Mouse (Mus musculus): Measurements from ENCODE around the gene Greb1. TPM values are rescaled to one million over a fixed set of nuclear protein-coding genes. Genes with fewer than 3 reads are reported as not detected.

Greb1 gene
- polyA plus RNA-seq, 1 experiment from 2014 or later: 0.59 TPM

DNA sequence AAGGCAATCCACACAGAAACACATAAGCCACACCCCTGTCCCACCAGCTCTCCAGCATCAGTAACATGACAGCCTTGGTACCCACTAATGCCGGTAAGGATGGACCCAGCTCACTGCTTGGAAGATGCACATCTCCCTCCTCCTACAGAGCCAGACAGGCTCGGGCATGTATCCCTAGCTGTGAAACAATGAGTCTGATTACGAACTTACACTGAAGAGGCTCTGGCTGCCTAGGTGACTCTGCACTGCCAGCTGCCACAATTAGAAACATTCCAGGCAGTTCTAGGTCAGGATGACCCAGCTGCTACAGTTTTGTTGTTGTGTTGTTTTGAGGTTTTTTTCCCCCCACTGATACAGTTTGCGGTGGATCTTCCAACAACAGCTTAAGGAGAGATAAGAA lies 40.4 kb downstream of the Greb1 start:
- no peaks in the 10 kb centered on the region for H3K9me3 ChIP-seq (ENCODE audit: control insufficient read depth, low read length)
- no peaks in the 10 kb centered on the region for H3K36me3 ChIP-seq (ENCODE audit: control insufficient read depth, insufficient read depth, low read length)
- H3K9ac ChIP-seq (ENCODE audit: low read length): no peak overlapping the region
- no peak overlapping the region for H3K27ac ChIP-seq (replicated peaks in 1 of 2; ENCODE audit: control insufficient read depth in 1 of 2, insufficient read depth in 1 of 2, low read depth in 2 of 2, low read length in 2 of 2)
- 27% methylated on average over 4 of the region's 4 CpGs for WGBS
- H3K27me3 ChIP-seq (ENCODE audit: control insufficient read depth, insufficient read depth, low read length): no peaks in the 10 kb centered on the region
- peaks cover 12 to 13% of the 10 kb centered on the region in 2 experiments for H3K4me1 ChIP-seq (ENCODE audit: control insufficient read depth in 2 of 2, insufficient read depth in 2 of 2, low read length in 2 of 2)
- H3K4me3 ChIP-seq (ENCODE audit: control insufficient read depth in 1 of 2, insufficient read depth in 1 of 2, low read depth in 1 of 2, low read length in 2 of 2): no peak overlapping the region
- no peak overlapping the region for H3K4me2 ChIP-seq (ENCODE audit: low read length)
- ATAC-seq (ENCODE audit: insufficient number of reproducible peaks, insufficient read depth, low FRiP score, low read depth): no peak

DNA sequence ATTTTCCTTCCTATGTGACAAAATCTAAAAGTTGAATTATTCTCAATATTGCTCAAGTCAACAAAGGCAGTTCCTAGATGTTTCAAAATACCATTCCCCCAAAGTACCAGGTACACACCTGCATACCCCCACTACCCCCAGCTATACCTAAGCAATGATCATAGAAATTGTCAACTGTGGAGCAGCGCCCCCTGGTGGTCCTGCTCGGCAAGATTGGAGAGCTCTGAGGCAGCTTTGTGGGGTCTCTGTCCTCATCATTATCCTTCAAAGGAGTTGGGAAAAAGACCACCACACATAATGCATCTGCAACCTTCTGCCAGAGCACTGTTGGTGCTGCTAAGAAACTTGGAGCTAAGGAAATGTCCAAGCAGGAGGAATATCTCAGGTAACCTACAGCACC lies 46.4 kb downstream of the Greb1 start:
- H3K4me1 ChIP-seq (ENCODE audit: control insufficient read depth in 2 of 2, insufficient read depth in 2 of 2, low read length in 2 of 2): no peaks in the 10 kb centered on the region
- no peak overlapping the region for H3K4me3 ChIP-seq (ENCODE audit: control insufficient read depth in 1 of 2, insufficient read depth in 1 of 2, low read depth in 1 of 2, low read length in 2 of 2)
- H3K4me2 ChIP-seq (ENCODE audit: low read length): no peak overlapping the region
- no peaks in the 10 kb centered on the region for H3K9me3 ChIP-seq (ENCODE audit: control insufficient read depth, low read length)
- no peaks in the 10 kb centered on the region for H3K36me3 ChIP-seq (ENCODE audit: control insufficient read depth, insufficient read depth, low read length)
- H3K9ac ChIP-seq (ENCODE audit: low read length): no peak overlapping the region
- WGBS: 4% methylated on average over 2 of the region's 2 CpGs
- ATAC-seq (ENCODE audit: insufficient number of reproducible peaks, insufficient read depth, low FRiP score, low read depth): no peak
- H3K27me3 ChIP-seq (ENCODE audit: control insufficient read depth, insufficient read depth, low read length): no peaks in the 10 kb centered on the region
- H3K27ac ChIP-seq (replicated peaks in 1 of 2; ENCODE audit: control insufficient read depth in 1 of 2, insufficient read depth in 1 of 2, low read depth in 2 of 2, low read length in 2 of 2): no peak overlapping the region

GRCm38 (mm10) chr12:16753555-16753954 lies 47.1 kb downstream of the Greb1 start:
- no peaks in the 10 kb centered on the region for H3K36me3 ChIP-seq (ENCODE audit: control insufficient read depth, insufficient read depth, low read length)
- H3K27ac ChIP-seq (replicated peaks in 1 of 2; ENCODE audit: control insufficient read depth in 1 of 2, insufficient read depth in 1 of 2, low read depth in 2 of 2, low read length in 2 of 2): no peak overlapping the region
- WGBS: 84% methylated on average over 9 of the region's 9 CpGs
- ATAC-seq (ENCODE audit: insufficient number of reproducible peaks, insufficient read depth, low FRiP score, low read depth): no peak
- H3K27me3 ChIP-seq (ENCODE audit: control insufficient read depth, insufficient read depth, low read length): no peaks in the 10 kb centered on the region
- no peaks in the 10 kb centered on the region for H3K9me3 ChIP-seq (ENCODE audit: control insufficient read depth, low read length)
- H3K4me2 ChIP-seq (ENCODE audit: low read length): no peak overlapping the region
- no peaks in the 10 kb centered on the region for H3K4me1 ChIP-seq (ENCODE audit: control insufficient read depth in 2 of 2, insufficient read depth in 2 of 2, low read length in 2 of 2)
- H3K4me3 ChIP-seq (ENCODE audit: control insufficient read depth in 1 of 2, insufficient read depth in 1 of 2, low read depth in 1 of 2, low read length in 2 of 2): no peak overlapping the region
- H3K9ac ChIP-seq (ENCODE audit: low read length): no peak overlapping the region

GRCm38 (mm10) chr12:16753110-16753509 lies 47.6 kb downstream of the Greb1 start:
- 0 out of 2 replicates have a peak overlapping the region, but pooled peaks have one; percentile 1 for H3K4me2 ChIP-seq (ENCODE audit: low read length)
- H3K9me3 ChIP-seq (ENCODE audit: control insufficient read depth, low read length): no peaks in the 10 kb centered on the region
- no peaks in the 10 kb centered on the region for H3K27me3 ChIP-seq (ENCODE audit: control insufficient read depth, insufficient read depth, low read length)
- H3K27ac ChIP-seq (replicated peaks in 1 of 2; ENCODE audit: control insufficient read depth in 1 of 2, insufficient read depth in 1 of 2, low read depth in 2 of 2, low read length in 2 of 2): no peak overlapping the region
- no peaks in the 10 kb centered on the region for H3K4me1 ChIP-seq (ENCODE audit: control insufficient read depth in 2 of 2, insufficient read depth in 2 of 2, low read length in 2 of 2)
- no peak for ATAC-seq (ENCODE audit: insufficient number of reproducible peaks, insufficient read depth, low FRiP score, low read depth)
- WGBS: 28% methylated on average over 8 of the region's 8 CpGs
- H3K9ac ChIP-seq (ENCODE audit: low read length): no peak overlapping the region
- no peaks in the 10 kb centered on the region for H3K36me3 ChIP-seq (ENCODE audit: control insufficient read depth, insufficient read depth, low read length)
- no peak overlapping the region for H3K4me3 ChIP-seq (ENCODE audit: control insufficient read depth in 1 of 2, insufficient read depth in 1 of 2, low read depth in 1 of 2, low read length in 2 of 2)

DNA sequence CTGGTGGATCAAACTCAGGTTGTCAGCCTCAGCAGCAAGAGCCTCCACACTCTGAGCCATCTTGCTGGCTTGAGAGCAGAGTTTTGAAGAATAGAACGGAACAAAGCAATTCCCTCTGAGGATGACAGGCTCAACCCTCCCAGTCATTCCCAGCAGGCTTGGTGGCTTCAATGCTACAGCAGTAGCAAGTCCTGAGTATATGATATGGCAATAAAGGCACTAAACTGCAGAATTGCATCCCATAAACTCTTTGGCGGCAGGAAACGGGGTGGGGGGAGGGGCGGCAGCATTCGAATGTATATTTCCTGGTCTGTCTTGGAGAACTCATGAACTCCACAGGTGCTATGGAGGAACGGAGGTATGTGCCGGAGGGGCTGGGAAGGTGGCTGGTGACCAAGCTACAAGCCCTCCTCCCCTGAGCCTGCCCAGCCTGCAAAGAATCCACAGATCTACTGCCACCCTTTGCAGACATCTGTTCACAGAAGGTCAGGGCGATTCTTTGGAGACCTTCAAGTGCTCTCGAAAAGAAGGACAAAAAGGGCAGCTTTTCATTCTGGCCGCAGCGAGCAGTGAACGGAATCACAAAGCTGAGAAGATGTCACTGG lies 48.3 kb downstream of the Greb1 start:
- Histone ChIP-seq H3K9me3 (ENCODE audit: control insufficient read depth, low read length) (no peaks in the 10 kb centered on the region), H3K9ac (ENCODE audit: low read length) (no peak overlapping the region), H3K27me3 (ENCODE audit: control insufficient read depth, insufficient read depth, low read length) (no peaks in the 10 kb centered on the region), H3K27ac (replicated peaks in 1 of 2; ENCODE audit: control insufficient read depth in 1 of 2, insufficient read depth in 1 of 2, low read depth in 2 of 2, low read length in 2 of 2) (no peak overlapping the region), H3K4me3 (ENCODE audit: control insufficient read depth in 1 of 2, insufficient read depth in 1 of 2, low read depth in 1 of 2, low read length in 2 of 2) (no peak overlapping the region), H3K36me3 (ENCODE audit: control insufficient read depth, insufficient read depth, low read length) (no peaks in the 10 kb centered on the region), H3K4me1 (ENCODE audit: control insufficient read depth in 2 of 2, insufficient read depth in 2 of 2, low read length in 2 of 2) (no peaks in the 10 kb centered on the region), H3K4me2 (ENCODE audit: low read length) (no peak overlapping the region)
- WGBS: 74% methylated on average over 12 of the region's 12 CpGs
- no peak for ATAC-seq (ENCODE audit: insufficient number of reproducible peaks, insufficient read depth, low FRiP score, low read depth)

GRCm38 (mm10) chr12:16751609-16752008 lies 49.1 kb downstream of the Greb1 start:
- no peak overlapping the region for H3K4me2 ChIP-seq (ENCODE audit: low read length)
- no peak for ATAC-seq (ENCODE audit: insufficient number of reproducible peaks, insufficient read depth, low FRiP score, low read depth)
- no peak overlapping the region for H3K4me3 ChIP-seq (ENCODE audit: control insufficient read depth in 1 of 2, insufficient read depth in 1 of 2, low read depth in 1 of 2, low read length in 2 of 2)
- no peaks in the 10 kb centered on the region for H3K36me3 ChIP-seq (ENCODE audit: control insufficient read depth, insufficient read depth, low read length)
- H3K27me3 ChIP-seq (ENCODE audit: control insufficient read depth, insufficient read depth, low read length): no peaks in the 10 kb centered on the region
- H3K9me3 ChIP-seq (ENCODE audit: control insufficient read depth, low read length): no peaks in the 10 kb centered on the region
- no peak overlapping the region for H3K9ac ChIP-seq (ENCODE audit: low read length)
- no peak overlapping the region for H3K27ac ChIP-seq (replicated peaks in 1 of 2; ENCODE audit: control insufficient read depth in 1 of 2, insufficient read depth in 1 of 2, low read depth in 2 of 2, low read length in 2 of 2)
- no peaks in the 10 kb centered on the region for H3K4me1 ChIP-seq (ENCODE audit: control insufficient read depth in 2 of 2, insufficient read depth in 2 of 2, low read length in 2 of 2)
- WGBS: 92% methylated on average over 6 of the region's 6 CpGs

- ATAC-seq (ENCODE audit: insufficient number of reproducible peaks, insufficient read depth, low FRiP score, low read depth): no peak
- H3K36me3 ChIP-seq (ENCODE audit: control insufficient read depth, insufficient read depth, low read length): no peaks in the 10 kb centered on the region
- no peak overlapping the region for H3K27ac ChIP-seq (replicated peaks in 1 of 2; ENCODE audit: control insufficient read depth in 1 of 2, insufficient read depth in 1 of 2, low read depth in 2 of 2, low read length in 2 of 2)
- H3K9ac ChIP-seq (ENCODE audit: low read length): no peak overlapping the region
- H3K9me3 ChIP-seq (ENCODE audit: control insufficient read depth, low read length): no peaks in the 10 kb centered on the region
- H3K4me2 ChIP-seq (ENCODE audit: low read length): no peak overlapping the region
- 17% methylated on average over 5 of the region's 5 CpGs for WGBS
- H3K27me3 ChIP-seq (ENCODE audit: control insufficient read depth, insufficient read depth, low read length): no peaks in the 10 kb centered on the region
- H3K4me1 ChIP-seq (ENCODE audit: control insufficient read depth in 2 of 2, insufficient read depth in 2 of 2, low read length in 2 of 2): peaks cover 3% of the 10 kb centered on the region in 2 experiments; a peak in 2 of 4 replicates
- H3K4me3 ChIP-seq (ENCODE audit: control insufficient read depth in 1 of 2, insufficient read depth in 1 of 2, low read depth in 1 of 2, low read length in 2 of 2): no peak overlapping the region
Observed at GRCm38 (mm10) chr12:16740059-16740458, 60.6 kb downstream of the Greb1 start.

- no peak overlapping the region for H3K4me3 ChIP-seq (ENCODE audit: control insufficient read depth in 1 of 2, insufficient read depth in 1 of 2, low read depth in 1 of 2, low read length in 2 of 2)
- no peak overlapping the region for H3K4me2 ChIP-seq (ENCODE audit: low read length)
- H3K27me3 ChIP-seq (ENCODE audit: control insufficient read depth, insufficient read depth, low read length): no peaks in the 10 kb centered on the region
- no peaks in the 10 kb centered on the region for H3K9me3 ChIP-seq (ENCODE audit: control insufficient read depth, low read length)
- H3K27ac ChIP-seq (replicated peaks in 1 of 2; ENCODE audit: control insufficient read depth in 1 of 2, insufficient read depth in 1 of 2, low read depth in 2 of 2, low read length in 2 of 2): no peak overlapping the region
- H3K36me3 ChIP-seq (ENCODE audit: control insufficient read depth, insufficient read depth, low read length): no peaks in the 10 kb centered on the region
- no peak for ATAC-seq (ENCODE audit: insufficient number of reproducible peaks, insufficient read depth, low FRiP score, low read depth)
- peaks cover 3% of the 10 kb centered on the region in 2 experiments; a peak in 2 of 4 replicates for H3K4me1 ChIP-seq (ENCODE audit: control insufficient read depth in 2 of 2, insufficient read depth in 2 of 2, low read length in 2 of 2)
- no peak overlapping the region for H3K9ac ChIP-seq (ENCODE audit: low read length)
- WGBS: 70% methylated on average over 5 of the region's 5 CpGs
Observed at GRCm38 (mm10) chr12:16737266-16737665, 63.4 kb downstream of the Greb1 start.
